ENCODE assay signal across 19 mouse cellular contexts in genomic region chr17:70446451-70446850, GRCm38 (mm10).
DNase-seq lines count a peak whose midpoint lies in the region; TF ChIP-seq lines count a peak whose summit lies in the region.
"Had no signal": no experiment of that assay in that cellular context is flagged by ENCODE, and none has a peak within 500 bp of the region (broad histone marks: within the 10 kb centered on the region; RNA-seq: fewer than 3 reads in every experiment).

No protein-coding gene starts in this region.

- 81% methylated on average over 8 of the region's 8 CpGs for WGBS in hindbrain, embryonic 10.5 days

- no peaks in the 10 kb centered on the region for H3K9me3 ChIP-seq in hindbrain, embryonic 10.5 days
- H3K9me3 ChIP-seq: embryonic facial prominence, embryonic 13.5 days; forebrain, embryonic 15.5 days; hindbrain, embryonic 12.5 days; liver, embryonic 12.5 days had no signal

- H3K27ac ChIP-seq in layer of hippocampus, adult 2 months, result peak overlapping the region; percentile 66
- H3K27ac ChIP-seq in cortical plate, adult 2 months (ENCODE audit: insufficient read depth, low read length), result 0 out of 2 replicates have a peak overlapping the region, but pooled peaks have one; percentile 69
- H3K27ac ChIP-seq in hindbrain, embryonic 10.5 days, result no peak overlapping the region
- H3K27ac ChIP-seq: embryonic facial prominence, embryonic 13.5 days; forebrain, embryonic 15.5 days; hindbrain, embryonic 12.5 days; liver, embryonic 12.5 days had no signal

- DNase-seq in layer of hippocampus, adult 2 months (ENCODE audit: low spot score in 2 of 2), result peak in 1 of 2 experiments; percentile 58
- DNase-seq in layer of hippocampus, postnatal 25 days (ENCODE audit: extremely low spot score in 1 of 2, low spot score in 1 of 2), result no peak
- DNase-seq in CD8-positive naive resting alpha-beta T cell, adult 2 months (ENCODE audit: low read depth in 2 of 2, low spot score in 2 of 2), result peak; percentile 18 to 33
- peak; percentile 56 to 60 for DNase-seq in left cerebral cortex, postnatal 14 days (ENCODE audit: low spot score in 2 of 2)
- no peak for DNase-seq in cerebellum, adult 11-12 months
- DNase-seq in hindbrain, embryonic 10.5 days (ENCODE audit: low spot score), result no peak
- no peak for DNase-seq in embryo, embryonic 11 days
- DNase-seq: cerebellum, adult 9-11 months; heart, postnatal 10 days; kidney, adult 8-10 months; kidney, postnatal 14 days; lung, adult 2 months; lung, postnatal 36 days; thymus, adult 2 months had no signal

- H3K4me1 ChIP-seq in cortical plate, adult 2 months (ENCODE audit: control insufficient read depth, insufficient read depth, low read length), result peaks cover 9% of the 10 kb centered on the region
- H3K4me1 ChIP-seq in hindbrain, embryonic 10.5 days (replicated peaks), result 0 out of 2 replicates have a peak, but pooled peaks cover 4% of the 10 kb centered on the region
- H3K4me1 ChIP-seq: embryonic facial prominence, embryonic 13.5 days; hindbrain, embryonic 12.5 days; liver, embryonic 12.5 days had no signal

- H3K4me3 ChIP-seq in layer of hippocampus, adult 2 months, result no peak overlapping the region
- H3K4me3 ChIP-seq in cortical plate, adult 2 months (ENCODE audit: insufficient read depth, low read length), result no peak overlapping the region
- H3K4me3 ChIP-seq in hindbrain, embryonic 10.5 days, result no peak overlapping the region
- H3K4me3 ChIP-seq: embryonic facial prominence, embryonic 13.5 days; forebrain, embryonic 15.5 days; hindbrain, embryonic 12.5 days; liver, embryonic 12.5 days had no signal

- intact Hi-C loops in left cerebral cortex, postnatal 14 days (cut with DNase I), result no loop called here

- no peaks in the 10 kb centered on the region for H3K36me3 ChIP-seq in hindbrain, embryonic 10.5 days
- H3K36me3 ChIP-seq: embryonic facial prominence, embryonic 13.5 days; forebrain, embryonic 15.5 days; hindbrain, embryonic 12.5 days; liver, embryonic 12.5 days had no signal

- TF ChIP-seq POLR2A in cortical plate, adult 2 months (IDR thresholded peaks at IDR 0.05; ENCODE audit: extremely low read depth, insufficient read depth, low read length), result no peak

- no peaks in the 10 kb centered on the region for H3K27me3 ChIP-seq in hindbrain, embryonic 10.5 days (ENCODE audit: insufficient read depth, poor library complexity, severe bottlenecking)
- H3K27me3 ChIP-seq: embryonic facial prominence, embryonic 13.5 days; forebrain, embryonic 15.5 days; hindbrain, embryonic 12.5 days; liver, embryonic 12.5 days had no signal

- TF ChIP-seq CTCF in layer of hippocampus, adult 2 months (conservative IDR thresholded peaks at IDR 0.05), result no peak
- no peak for TF ChIP-seq CTCF in cortical plate, adult 2 months (IDR thresholded peaks at IDR 0.05; ENCODE audit: extremely low read depth, insufficient read depth, low read length)

Comparison
In these comparisons a context has a peak if more than half of its experiments do, and no peak if none do; other contexts are left out.
1. DNase-seq: peak in CD8-positive naive resting alpha-beta T cell, adult 2 months (2 of 2) and left cerebral cortex, postnatal 14 days (2 of 2); none in layer of hippocampus, postnatal 25 days (0 of 2), cerebellum, adult 11-12 months (single experiment), hindbrain, embryonic 10.5 days (single experiment) and embryo, embryonic 11 days (single experiment).